Mouse (Mus musculus) embryonic facial prominence, embryonic 14.5 days (tissue): ENCODE data around the gene Atp2b2. TPM values are rescaled to one million over a fixed set of nuclear protein-coding genes. Genes with fewer than 3 reads are reported as not detected.

ENCODE experiments used
- ATAC-seq: fragments of 200-750 bp; cut with Nextera tagmentation; 2 replicates; pipeline ENCODE4 v1.8.0; 2017; ENCODE audit warnings: low read depth, moderate number of reproducible peaks, moderate TSS enrichment
- DNase-seq: peaks from one replicate; pipeline ENCODE4 v3.0.0-alpha.2; 2015; ENCODE audit warnings: low spot score
- H3K27ac ChIP-seq: fragments of 300-500 bp; sonication (generic); replicated peaks from 2 replicates; pipeline ENCODE4 v1.5.1; 2014; ENCODE audit warnings: low read depth, mild to moderate bottlenecking, low read length, moderate library complexity
- H3K27me3 ChIP-seq: fragments of 300-500 bp; sonication (generic); replicated peaks from 2 replicates; pipeline ENCODE4 v1.6.1; 2014; ENCODE audit warnings: low read length; ENCODE audit not compliant: control insufficient read depth, insufficient read depth
- H3K36me3 ChIP-seq: fragments of 300-500 bp; sonication (generic); 2 replicates; pipeline ENCODE4 v1.6.1; 2014; ENCODE audit warnings: low read length, mixed read lengths; ENCODE audit not compliant: control insufficient read depth, insufficient read depth
- H3K4me1 ChIP-seq: fragments of 300-500 bp; sonication (generic); 2 replicates; pipeline ENCODE4 v1.6.1; 2014; ENCODE audit warnings: antibody characterized with exemption, low read length; ENCODE audit not compliant: control insufficient read depth, insufficient read depth
- H3K4me2 ChIP-seq: fragments of 300-500 bp; sonication (generic); 2 replicates; pipeline ENCODE4 v1.6.1; 2014; ENCODE audit warnings: low read depth, mild to moderate bottlenecking, low read length, moderate library complexity, mixed read lengths
- H3K4me3 ChIP-seq: fragments of 300-500 bp; sonication (generic); 2 replicates; pipeline ENCODE4 v1.5.1; 2014; ENCODE audit warnings: low read depth, mild to moderate bottlenecking, low read length
- H3K9ac ChIP-seq: fragments of 300-500 bp; sonication (generic); 2 replicates; pipeline ENCODE4 v1.6.1; 2014; ENCODE audit warnings: low read depth, mild to moderate bottlenecking, low read length, moderate library complexity, mixed read lengths
- H3K9me3 ChIP-seq: fragments of 300-500 bp; sonication (generic); 2 replicates; pipeline ENCODE4 v1.6.1; 2016; ENCODE audit warnings: low read length; ENCODE audit not compliant: control insufficient read depth
- WGBS: fragments of 180-500 bp; shearing (Covaris S2); extraction: QIAGEN DNeasy Blood & Tissue Kit; methylation state at CpG from one replicate; pipeline ENCODE4 v1.1.7; 2014; 5-methylcytosine and 5-hydroxymethylcytosine counted together
- polyA plus RNA-seq: library from polyadenylated mRNA; unstranded; fragments of >200 nt; fragmentation: Nextera tagmentation; extraction: Ambion mirVana; gene quantifications from 2 replicates; pipeline ENCODE4 v1.2.1, GENCODE M21; 2014

Atp2b2 gene
- polyA plus RNA-seq, 1 experiment from 2014 or later = 1.4 TPM

DNA sequence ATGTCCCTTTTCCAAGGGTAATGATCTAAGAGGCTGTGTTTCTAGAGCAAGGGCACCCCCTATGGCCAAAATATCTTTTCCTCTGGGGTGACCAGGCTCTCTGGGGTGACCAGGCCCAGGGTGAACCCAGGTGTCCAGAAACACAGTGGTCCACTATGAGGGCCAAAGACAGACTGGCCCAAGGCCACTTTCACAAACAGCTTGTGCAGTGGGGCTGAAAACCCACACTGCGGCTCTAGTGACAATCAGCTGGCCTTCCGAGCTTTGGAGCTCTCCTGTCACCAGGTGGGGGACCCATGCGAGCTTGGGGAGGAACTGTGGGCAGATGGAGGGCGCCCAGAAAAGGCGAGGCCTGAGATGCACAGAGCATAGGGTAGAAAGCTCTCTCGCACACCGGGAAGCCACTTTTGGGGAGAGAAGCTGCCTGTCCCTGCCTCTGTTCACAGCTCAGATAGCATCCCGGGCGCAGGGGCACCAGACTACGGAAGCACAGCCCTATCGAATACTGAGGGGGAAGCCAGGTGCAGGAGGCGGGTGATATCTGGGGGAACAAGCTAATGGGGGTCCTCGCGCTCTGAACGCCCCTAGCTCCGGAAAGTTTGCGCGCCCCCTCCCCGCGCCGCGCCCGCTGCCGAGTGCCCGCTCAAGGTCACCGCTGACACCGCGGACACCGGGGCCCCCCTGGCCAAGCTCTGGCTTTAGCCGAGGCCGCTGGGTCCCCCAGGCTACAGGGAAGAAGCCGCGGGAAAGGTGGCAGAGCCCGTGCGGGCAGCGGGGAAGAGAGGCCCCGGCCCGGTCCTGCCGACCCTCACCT is 1.1 kb downstream of the Atp2b2 start:
- DNase-seq = no peak
- ATAC-seq = no peak
- H3K9ac ChIP-seq = peak overlapping the region; percentile 53

DNA sequence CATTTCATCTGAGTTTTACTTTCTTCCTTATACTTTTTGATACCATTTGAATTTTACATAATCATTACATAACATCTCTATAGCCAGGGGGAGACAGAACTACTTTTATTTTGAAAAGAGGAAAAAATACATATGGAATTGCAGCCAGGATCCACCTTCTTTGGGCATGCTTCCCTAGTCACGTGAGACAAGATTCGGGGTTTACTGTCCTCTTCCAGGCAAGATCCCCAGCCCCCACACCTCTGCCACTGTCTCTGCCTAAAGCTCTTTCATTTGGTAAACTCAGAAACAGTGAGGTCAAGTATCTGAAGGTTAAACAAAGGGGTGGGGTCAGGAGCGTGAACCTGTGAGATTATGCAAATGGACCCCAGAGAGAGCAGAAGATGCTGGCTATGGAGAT is 6.7 kb downstream of the Atp2b2 start:
- H3K36me3 ChIP-seq = no peaks in the 10 kb centered on the region
- ATAC-seq (no peak), DNase-seq (no peak)
- H3K4me3 ChIP-seq = no peak overlapping the region
- H3K27me3 ChIP-seq = peaks cover 27% of the 10 kb centered on the region
- H3K27ac ChIP-seq = no peak overlapping the region
- no peaks in the 10 kb centered on the region for H3K9me3 ChIP-seq
- no peak overlapping the region for H3K4me2 ChIP-seq
- H3K4me1 ChIP-seq = no peaks in the 10 kb centered on the region
- no peak overlapping the region for H3K9ac ChIP-seq
- 51% methylated on average over 3 of the region's 3 CpGs for WGBS

More for the DNA sequence above, 1.1 kb downstream of the Atp2b2 start:
- H3K27ac ChIP-seq = no peak overlapping the region
- H3K4me2 ChIP-seq = peak overlapping the region; percentile 81
- H3K4me3 ChIP-seq = peak overlapping the region; percentile 44
- WGBS = 0% methylated on average over 11 of the region's 39 CpGs
- H3K4me1 ChIP-seq = no peaks in the 10 kb centered on the region
- peaks cover 64% of the 10 kb centered on the region for H3K27me3 ChIP-seq
- no peaks in the 10 kb centered on the region for H3K36me3 ChIP-seq
- H3K9me3 ChIP-seq = no peaks in the 10 kb centered on the region

DNA sequence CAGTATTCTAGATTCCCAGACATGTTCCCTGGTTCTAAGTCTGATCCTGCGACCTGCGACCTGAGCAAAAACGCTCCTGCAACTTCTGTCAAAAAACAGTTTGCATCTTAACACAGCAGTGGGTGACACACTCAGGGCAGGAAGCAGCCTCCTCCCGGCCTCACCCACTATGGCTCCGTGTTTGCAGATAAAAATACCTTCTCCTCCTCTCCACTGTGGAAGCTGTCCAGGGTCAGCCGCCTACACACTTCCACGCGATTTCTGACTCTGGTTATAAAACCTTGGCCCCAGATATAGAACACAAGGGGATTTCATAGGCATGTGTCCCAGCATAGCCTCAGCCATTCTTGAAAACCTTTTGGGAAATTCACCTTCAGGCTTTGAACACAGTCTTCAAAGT is 9.6 kb downstream of the Atp2b2 start:
- Histone ChIP-seq H3K36me3 (no peaks in the 10 kb centered on the region), H3K27ac (no peak overlapping the region), H3K27me3 (peaks cover 3% of the 10 kb centered on the region; the same call in 1 of the 2 replicates), H3K4me1 (no peaks in the 10 kb centered on the region), H3K4me3 (no peak overlapping the region), H3K9ac (no peak overlapping the region), H3K9me3 (no peaks in the 10 kb centered on the region), H3K4me2 (no peak overlapping the region)
- no peak for ATAC-seq
- 69% methylated on average over 8 of the region's 8 CpGs for WGBS
- no peak for DNase-seq

DNA sequence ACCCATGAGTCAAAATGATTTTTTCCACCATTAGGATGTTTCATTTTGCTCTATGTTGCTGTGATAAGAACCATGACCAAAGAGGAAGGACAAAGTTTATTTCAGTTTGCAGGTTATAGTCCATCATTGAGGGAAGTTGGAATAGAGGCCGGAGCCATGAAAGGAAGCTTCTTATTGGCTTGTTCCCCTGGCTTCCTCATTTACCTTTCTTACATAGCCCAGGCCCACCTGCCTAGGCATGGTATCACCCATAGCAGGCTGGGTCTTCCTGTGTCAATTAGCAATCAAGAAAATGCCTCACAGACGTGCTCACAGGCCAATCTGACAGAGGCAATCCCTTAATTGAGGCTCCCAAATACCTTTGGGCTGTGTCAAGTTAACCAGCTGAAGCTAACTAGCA is 18.6 kb downstream of the Atp2b2 start:
- H3K4me1 ChIP-seq = no peaks in the 10 kb centered on the region
- no peak for ATAC-seq
- no peaks in the 10 kb centered on the region for H3K36me3 ChIP-seq
- no peak overlapping the region for H3K4me3 ChIP-seq
- no peaks in the 10 kb centered on the region for H3K9me3 ChIP-seq
- no peaks in the 10 kb centered on the region for H3K27me3 ChIP-seq
- H3K27ac ChIP-seq = no peak overlapping the region
- WGBS = 56% methylated on average over 2 of the region's 2 CpGs
- H3K4me2 ChIP-seq = no peak overlapping the region
- H3K9ac ChIP-seq = no peak overlapping the region
- DNase-seq = no peak

DNA sequence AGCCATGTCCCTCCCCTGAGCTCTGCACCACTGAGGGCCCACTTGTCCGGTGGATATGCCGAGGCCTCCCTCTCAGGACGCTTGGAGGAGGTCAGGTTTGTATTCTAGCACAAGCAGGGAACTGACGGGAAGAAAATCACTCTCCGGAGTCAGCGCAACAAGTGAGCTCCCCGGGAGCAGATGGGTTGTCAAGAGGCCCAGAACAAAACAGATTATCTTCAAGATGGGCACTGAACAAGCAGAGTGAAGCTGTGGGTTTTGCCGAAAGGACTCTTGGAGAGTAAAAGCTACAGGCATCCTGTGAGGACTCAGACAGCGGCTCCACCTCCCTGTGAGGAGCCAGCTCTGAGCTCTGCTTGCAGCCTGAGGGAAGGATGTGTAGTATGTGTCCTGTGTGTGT is 20.3 kb downstream of the Atp2b2 start:
- Histone ChIP-seq H3K27me3 (no peaks in the 10 kb centered on the region), H3K4me3 (no peak overlapping the region), H3K36me3 (no peaks in the 10 kb centered on the region), H3K9ac (no peak overlapping the region), H3K9me3 (no peaks in the 10 kb centered on the region), H3K27ac (no peak overlapping the region), H3K4me1 (no peaks in the 10 kb centered on the region), H3K4me2 (no peak overlapping the region)
- DNase-seq (no peak), ATAC-seq (no peak)
- WGBS = 80% methylated on average over 9 of the region's 9 CpGs

DNA sequence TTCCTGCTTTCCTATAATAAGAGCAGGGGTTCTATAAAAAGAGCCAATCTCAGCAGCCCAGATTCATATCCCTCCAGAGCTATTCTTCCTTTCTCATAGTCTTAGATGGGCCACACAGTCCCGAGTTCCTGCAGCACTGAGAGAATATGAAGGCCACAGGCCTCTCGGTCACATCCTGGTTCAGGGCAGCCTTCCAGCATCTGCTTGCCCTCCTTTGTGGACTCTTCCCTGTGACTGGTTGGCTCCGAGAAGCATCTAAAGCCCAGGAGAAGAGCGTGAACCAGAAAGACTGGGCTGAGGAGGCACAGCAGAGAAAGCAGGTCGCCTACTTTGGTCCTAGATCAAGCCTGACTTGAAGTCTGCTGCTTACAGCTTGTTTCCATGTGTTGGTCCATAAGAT is 28.6 kb downstream of the Atp2b2 start:
- DNase-seq = no peak
- H3K4me1 ChIP-seq = no peaks in the 10 kb centered on the region
- ATAC-seq = no peak
- no peak overlapping the region for H3K27ac ChIP-seq
- no peaks in the 10 kb centered on the region for H3K36me3 ChIP-seq
- no peak overlapping the region for H3K9ac ChIP-seq
- no peaks in the 10 kb centered on the region for H3K27me3 ChIP-seq
- no peak overlapping the region for H3K4me3 ChIP-seq
- no peaks in the 10 kb centered on the region for H3K9me3 ChIP-seq
- WGBS = 68% methylated on average over 5 of the region's 5 CpGs
- H3K4me2 ChIP-seq = no peak overlapping the region

DNA sequence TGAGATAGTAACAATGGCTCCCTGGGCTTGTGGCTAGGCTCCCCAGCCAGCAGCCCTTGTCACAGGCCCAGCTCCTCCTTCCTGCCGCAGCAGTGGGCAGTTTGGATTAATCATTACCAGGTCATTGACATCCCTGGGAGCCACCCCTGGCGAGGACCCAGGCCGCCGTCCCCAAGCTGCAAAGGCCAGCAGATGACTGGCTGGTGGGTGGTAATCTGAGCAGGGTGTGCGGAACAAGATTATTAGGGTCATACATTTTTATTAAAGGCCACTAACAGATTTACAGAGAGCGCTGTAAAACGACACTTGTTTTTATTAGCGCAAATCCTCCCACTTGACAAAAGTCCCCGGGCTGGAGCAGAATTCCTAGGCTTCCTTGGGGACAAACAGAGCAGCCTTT is 29.6 kb downstream of the Atp2b2 start:
- H3K27me3 ChIP-seq = no peaks in the 10 kb centered on the region
- DNase-seq = peak; percentile 10
- no peak overlapping the region for H3K4me2 ChIP-seq
- no peak for ATAC-seq
- no peak overlapping the region for H3K9ac ChIP-seq
- H3K4me3 ChIP-seq = no peak overlapping the region
- H3K36me3 ChIP-seq = no peaks in the 10 kb centered on the region
- no peaks in the 10 kb centered on the region for H3K9me3 ChIP-seq
- H3K4me1 ChIP-seq = no peaks in the 10 kb centered on the region
- WGBS = 7% methylated on average over 9 of the region's 9 CpGs
- H3K27ac ChIP-seq = no peak overlapping the region

DNA sequence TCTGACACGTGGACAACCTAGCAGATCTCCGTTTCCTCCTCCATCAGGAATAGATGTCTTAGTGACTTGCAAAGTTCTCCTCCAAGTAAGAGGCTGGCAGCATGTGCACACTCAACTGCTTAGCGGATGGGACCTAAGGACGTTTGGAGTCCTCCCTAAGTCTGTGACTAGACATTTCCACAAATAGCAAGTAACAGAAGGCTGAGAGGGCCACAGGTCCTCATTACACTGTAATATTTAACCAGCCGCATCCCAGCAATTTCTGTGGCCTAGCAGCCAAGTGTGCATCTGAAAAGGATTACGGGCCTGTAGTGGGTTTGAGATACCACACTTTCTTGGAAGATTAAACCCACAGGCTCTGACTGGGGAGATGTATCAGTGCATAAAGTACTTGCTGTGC is 30.4 kb downstream of the Atp2b2 start:
- DNase-seq (no peak), ATAC-seq (no peak)
- H3K36me3 ChIP-seq = no peaks in the 10 kb centered on the region
- no peaks in the 10 kb centered on the region for H3K4me1 ChIP-seq
- WGBS = 71% methylated on average over 6 of the region's 6 CpGs
- H3K27ac ChIP-seq = no peak overlapping the region
- H3K9me3 ChIP-seq = no peaks in the 10 kb centered on the region
- H3K4me2 ChIP-seq = no peak overlapping the region
- H3K9ac ChIP-seq = no peak overlapping the region
- no peak overlapping the region for H3K4me3 ChIP-seq
- H3K27me3 ChIP-seq = no peaks in the 10 kb centered on the region

DNA sequence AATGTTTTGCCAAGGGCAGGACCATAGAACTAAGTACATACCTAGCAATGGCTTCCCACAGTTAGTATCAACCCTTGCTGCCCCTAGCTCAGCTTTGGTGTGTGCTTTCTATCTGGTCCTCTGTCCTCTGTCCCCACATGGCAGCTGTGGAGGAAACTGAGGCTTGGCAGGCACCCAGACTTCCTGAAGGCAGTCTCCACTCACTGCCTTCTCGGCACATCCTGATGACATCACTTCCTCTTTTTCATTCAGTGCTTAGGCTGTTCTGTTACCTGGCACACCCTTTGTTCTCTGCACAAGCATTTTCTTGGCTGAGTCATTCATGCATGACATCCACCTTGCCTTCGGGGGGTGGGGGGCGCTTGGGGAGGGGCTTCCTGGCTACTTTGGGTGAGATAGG is 38.6 kb downstream of the Atp2b2 start:
- no peaks in the 10 kb centered on the region for H3K9me3 ChIP-seq
- H3K36me3 ChIP-seq = no peaks in the 10 kb centered on the region
- ATAC-seq (no peak), DNase-seq (no peak)
- no peak overlapping the region for H3K4me3 ChIP-seq
- 73% methylated on average over 3 of the region's 3 CpGs for WGBS
- no peaks in the 10 kb centered on the region for H3K4me1 ChIP-seq
- no peak overlapping the region for H3K4me2 ChIP-seq
- H3K27me3 ChIP-seq = no peaks in the 10 kb centered on the region
- H3K9ac ChIP-seq = no peak overlapping the region
- no peak overlapping the region for H3K27ac ChIP-seq
